Mouse (Mus musculus) embryonic facial prominence, embryonic 14.5 days (tissue): ENCODE measurements at regions not wholly inside any gene's neighbourhood (a gene's known extent, or its start where the extent isn't known, plus 50 kb on each side); places are given as distances from the start of the nearest gene placed in this dataset.

ENCODE experiments used
- ATAC-seq: fragments of 200-750 bp; cut with Nextera tagmentation; 2 replicates; pipeline ENCODE4 v1.8.0; 2017; ENCODE audit warnings: low read depth, moderate number of reproducible peaks, moderate TSS enrichment
- DNase-seq: peaks from one replicate; pipeline ENCODE4 v3.0.0-alpha.2; 2015; ENCODE audit warnings: low spot score
- H3K27ac ChIP-seq: fragments of 300-500 bp; sonication (generic); replicated peaks from 2 replicates; pipeline ENCODE4 v1.5.1; 2014; ENCODE audit warnings: low read depth, mild to moderate bottlenecking, low read length, moderate library complexity
- H3K27me3 ChIP-seq: fragments of 300-500 bp; sonication (generic); replicated peaks from 2 replicates; pipeline ENCODE4 v1.6.1; 2014; ENCODE audit warnings: low read length; ENCODE audit not compliant: control insufficient read depth, insufficient read depth
- H3K36me3 ChIP-seq: fragments of 300-500 bp; sonication (generic); 2 replicates; pipeline ENCODE4 v1.6.1; 2014; ENCODE audit warnings: low read length, mixed read lengths; ENCODE audit not compliant: control insufficient read depth, insufficient read depth
- H3K4me1 ChIP-seq: fragments of 300-500 bp; sonication (generic); 2 replicates; pipeline ENCODE4 v1.6.1; 2014; ENCODE audit warnings: antibody characterized with exemption, low read length; ENCODE audit not compliant: control insufficient read depth, insufficient read depth
- H3K4me2 ChIP-seq: fragments of 300-500 bp; sonication (generic); 2 replicates; pipeline ENCODE4 v1.6.1; 2014; ENCODE audit warnings: low read depth, mild to moderate bottlenecking, low read length, moderate library complexity, mixed read lengths
- H3K4me3 ChIP-seq: fragments of 300-500 bp; sonication (generic); 2 replicates; pipeline ENCODE4 v1.5.1; 2014; ENCODE audit warnings: low read depth, mild to moderate bottlenecking, low read length
- H3K9ac ChIP-seq: fragments of 300-500 bp; sonication (generic); 2 replicates; pipeline ENCODE4 v1.6.1; 2014; ENCODE audit warnings: low read depth, mild to moderate bottlenecking, low read length, moderate library complexity, mixed read lengths
- H3K9me3 ChIP-seq: fragments of 300-500 bp; sonication (generic); 2 replicates; pipeline ENCODE4 v1.6.1; 2016; ENCODE audit warnings: low read length; ENCODE audit not compliant: control insufficient read depth
- WGBS: fragments of 180-500 bp; shearing (Covaris S2); extraction: QIAGEN DNeasy Blood & Tissue Kit; methylation state at CpG from one replicate; pipeline ENCODE4 v1.1.7; 2014; 5-methylcytosine and 5-hydroxymethylcytosine counted together

DNA sequence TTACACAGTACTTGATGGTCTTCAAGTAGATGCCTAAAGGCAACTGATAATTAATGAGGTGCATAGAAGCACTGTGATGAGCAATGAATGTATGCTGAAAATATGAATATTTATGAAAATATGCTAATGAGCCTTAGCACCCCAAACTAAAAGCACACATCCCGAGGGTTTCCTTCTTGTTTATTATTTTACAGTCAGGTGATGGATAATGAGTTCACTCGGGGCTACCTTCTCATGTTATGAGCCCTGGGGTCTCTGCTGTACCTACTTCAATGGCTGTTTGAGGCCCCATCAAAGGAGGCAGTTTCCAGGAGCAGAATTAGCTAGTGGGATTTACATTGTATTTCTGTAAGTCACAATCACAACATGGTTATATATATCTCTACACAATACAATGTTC is 371.6 kb downstream of the Gpam start:
- H3K4me2 ChIP-seq = no peak overlapping the region
- no peaks in the 10 kb centered on the region for H3K36me3 ChIP-seq
- 55% methylated on average over 2 of the region's 2 CpGs for WGBS
- no peak for ATAC-seq
- no peaks in the 10 kb centered on the region for H3K27me3 ChIP-seq
- DNase-seq = no peak
- no peak overlapping the region for H3K4me3 ChIP-seq
- no peaks in the 10 kb centered on the region for H3K4me1 ChIP-seq
- no peak overlapping the region for H3K27ac ChIP-seq
- no peaks in the 10 kb centered on the region for H3K9me3 ChIP-seq
- H3K9ac ChIP-seq = no peak overlapping the region

DNA sequence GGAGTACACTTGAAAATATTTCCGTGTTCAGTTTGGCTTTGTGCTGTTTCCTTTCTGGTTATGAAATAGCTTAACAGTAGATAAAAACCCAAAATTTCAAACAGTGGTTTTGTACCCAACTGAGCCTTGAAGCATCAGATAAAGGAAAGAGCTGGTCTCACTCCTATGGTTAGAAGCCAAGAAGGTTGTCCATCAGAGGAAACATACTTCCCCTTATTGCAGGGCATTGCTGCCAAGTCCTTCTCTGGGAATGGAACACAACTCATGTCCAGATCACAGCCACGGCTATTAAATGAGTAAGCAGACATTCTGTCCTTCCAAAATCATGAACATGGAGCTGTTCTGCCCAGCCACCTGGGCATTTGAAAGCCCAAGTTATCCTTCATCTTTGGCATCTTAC is 393.1 kb downstream of the Gpam start:
- Histone ChIP-seq H3K9me3 (no peaks in the 10 kb centered on the region), H3K4me3 (no peak overlapping the region), H3K4me2 (no peak overlapping the region), H3K36me3 (no peaks in the 10 kb centered on the region), H3K27me3 (no peaks in the 10 kb centered on the region), H3K9ac (no peak overlapping the region), H3K27ac (no peak overlapping the region), H3K4me1 (no peaks in the 10 kb centered on the region)
- no peak for DNase-seq
- 80% methylated on average over 2 of the region's 2 CpGs for WGBS
- ATAC-seq = no peak

DNA sequence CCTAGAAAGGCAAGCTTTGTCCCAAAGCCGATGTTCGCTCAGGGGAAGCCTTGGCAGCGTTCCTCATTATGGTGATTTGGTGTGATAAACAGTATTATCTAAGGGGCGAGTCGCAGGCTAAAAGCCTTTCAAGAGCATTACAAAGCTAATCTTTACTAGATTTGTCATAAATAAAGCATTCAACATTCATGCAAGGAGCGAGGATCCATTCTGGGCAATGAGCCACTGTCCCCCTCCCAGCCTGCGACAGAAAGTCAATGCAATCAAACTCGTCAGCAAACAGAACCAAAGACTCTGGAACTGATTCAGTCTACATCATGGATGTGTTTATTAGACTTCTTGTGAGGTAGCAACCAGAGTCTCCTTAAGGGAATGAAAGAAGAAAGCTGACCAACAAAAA is 395.3 kb downstream of the Gpam start:
- no peak overlapping the region for H3K27ac ChIP-seq
- no peaks in the 10 kb centered on the region for H3K9me3 ChIP-seq
- no peak overlapping the region for H3K4me3 ChIP-seq
- H3K9ac ChIP-seq = no peak overlapping the region
- H3K27me3 ChIP-seq = no peaks in the 10 kb centered on the region
- no peaks in the 10 kb centered on the region for H3K4me1 ChIP-seq
- no peak overlapping the region for H3K4me2 ChIP-seq
- ATAC-seq (no peak), DNase-seq (no peak)
- no peaks in the 10 kb centered on the region for H3K36me3 ChIP-seq
- 81% methylated on average over 8 of the region's 8 CpGs for WGBS

DNA sequence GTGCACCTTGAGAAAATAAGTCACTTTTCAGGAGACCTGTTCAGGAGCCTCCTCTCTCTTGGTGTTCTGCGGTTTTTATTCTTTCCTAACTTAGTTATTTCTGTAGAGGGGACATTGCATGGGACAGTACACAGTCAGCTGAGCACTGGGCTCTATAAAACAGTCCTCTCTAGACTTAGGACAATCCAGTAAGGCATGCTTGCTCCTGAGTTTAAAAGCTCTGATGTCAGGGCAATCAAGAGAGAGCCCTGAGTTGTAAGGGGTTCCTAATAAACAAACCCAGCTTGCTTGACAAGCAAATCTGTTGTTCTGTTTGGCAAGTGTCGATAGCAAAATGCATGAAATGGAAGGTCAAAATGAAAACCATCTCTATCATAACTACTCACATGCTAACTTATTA is 395.7 kb downstream of the Gpam start:
- H3K27me3 ChIP-seq = no peaks in the 10 kb centered on the region
- WGBS = 85% methylated on average over 2 of the region's 2 CpGs
- H3K9ac ChIP-seq = no peak overlapping the region
- H3K36me3 ChIP-seq = no peaks in the 10 kb centered on the region
- no peaks in the 10 kb centered on the region for H3K4me1 ChIP-seq
- H3K9me3 ChIP-seq = no peaks in the 10 kb centered on the region
- H3K4me2 ChIP-seq = no peak overlapping the region
- H3K4me3 ChIP-seq = no peak overlapping the region
- H3K27ac ChIP-seq = no peak overlapping the region
- ATAC-seq = no peak
- DNase-seq = no peak

DNA sequence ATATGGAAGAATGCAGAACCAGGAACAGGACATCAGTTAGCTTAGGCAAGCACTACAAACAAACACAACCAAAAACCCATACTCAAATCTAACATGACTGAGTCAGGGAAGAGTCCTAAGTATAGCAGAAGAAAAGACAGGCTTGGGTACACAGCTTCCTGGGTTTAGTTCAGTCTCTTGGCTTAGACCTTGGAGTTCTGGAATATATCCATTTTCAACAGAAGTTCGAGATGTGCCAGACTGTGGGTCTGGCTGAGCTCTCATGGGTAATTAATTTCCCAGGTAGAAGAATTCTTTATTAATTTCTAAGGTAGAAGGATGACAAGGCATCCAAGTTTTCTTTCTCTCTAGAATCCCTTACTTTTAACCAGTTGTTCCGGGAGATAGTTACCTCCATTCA is 396.2 kb downstream of the Gpam start:
- WGBS = 92% methylated on average over 2 of the region's 2 CpGs
- ATAC-seq = no peak
- DNase-seq = no peak

DNA sequence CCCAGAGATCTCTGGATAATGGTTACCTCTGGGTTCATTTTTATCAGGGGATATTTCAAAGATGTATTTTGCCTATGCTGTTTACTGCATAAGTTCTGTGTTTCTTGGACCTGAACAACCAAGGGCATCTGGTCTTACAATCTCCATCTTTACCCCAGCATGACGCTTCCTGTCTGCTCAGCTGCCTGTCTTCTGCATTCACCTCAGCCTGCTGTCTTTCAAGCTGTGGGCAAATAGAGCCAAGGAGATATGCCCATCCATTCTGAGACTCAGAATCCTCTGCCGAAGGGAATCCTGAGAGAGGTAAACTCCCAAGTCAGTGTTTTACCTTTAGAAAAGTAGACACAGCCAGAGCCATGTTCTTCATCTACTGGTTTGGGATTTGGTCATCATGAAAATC is 396.7 kb downstream of the Gpam start:
- 84% methylated on average over 2 of the region's 2 CpGs for WGBS
- ATAC-seq (no peak), DNase-seq (no peak)
- Histone ChIP-seq H3K9ac (no peak overlapping the region), H3K4me2 (no peak overlapping the region), H3K9me3 (no peaks in the 10 kb centered on the region), H3K4me3 (no peak overlapping the region), H3K27ac (no peak overlapping the region), H3K27me3 (no peaks in the 10 kb centered on the region), H3K4me1 (no peaks in the 10 kb centered on the region), H3K36me3 (no peaks in the 10 kb centered on the region)

More for the DNA sequence above, 396.2 kb downstream of the Gpam start:
- Histone ChIP-seq H3K27me3 (no peaks in the 10 kb centered on the region), H3K4me1 (no peaks in the 10 kb centered on the region), H3K4me3 (no peak overlapping the region), H3K36me3 (no peaks in the 10 kb centered on the region), H3K27ac (no peak overlapping the region), H3K4me2 (no peak overlapping the region), H3K9me3 (no peaks in the 10 kb centered on the region), H3K9ac (no peak overlapping the region)

DNA sequence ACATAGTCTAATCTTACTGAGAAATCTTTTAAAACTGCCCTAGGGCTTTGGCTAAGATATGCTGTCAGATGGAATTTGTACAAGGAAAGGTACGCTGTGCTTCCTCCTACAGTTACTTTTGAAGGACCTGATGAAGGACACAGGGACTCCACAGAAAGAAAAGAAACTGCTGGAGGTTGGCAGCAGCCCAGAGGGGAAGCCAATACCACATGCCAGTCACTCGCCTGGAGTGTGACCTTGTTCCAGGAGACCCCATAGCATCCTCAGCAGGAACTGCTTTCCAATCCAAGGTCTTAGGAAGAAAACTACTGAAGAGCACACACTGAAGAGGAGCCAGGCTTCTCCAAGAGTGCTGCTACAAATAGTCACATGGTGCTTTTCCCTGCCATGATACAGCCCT is 404.9 kb downstream of the Gpam start:
- no peak overlapping the region for H3K27ac ChIP-seq

DNA sequence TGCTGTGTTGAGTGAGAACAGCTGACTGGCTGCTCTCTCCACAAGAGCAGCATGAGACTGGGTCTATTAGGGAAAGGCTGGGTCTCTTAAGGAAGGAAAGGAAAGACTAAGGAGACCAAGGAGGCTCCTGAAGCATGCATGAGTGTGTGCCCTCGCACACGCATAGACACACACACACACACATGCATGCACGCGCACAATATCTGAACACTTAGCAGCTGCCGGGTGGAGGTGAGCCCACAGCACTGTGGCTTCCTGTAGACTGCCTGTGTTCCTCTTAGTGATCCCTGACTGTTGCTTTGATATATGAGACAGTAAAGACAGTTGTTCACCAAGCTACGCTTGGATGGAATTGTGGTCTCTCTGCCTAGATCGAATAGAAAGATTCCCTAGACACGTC is 429.6 kb downstream of the Gpam start:
- Histone ChIP-seq H3K9ac (no peak overlapping the region), H3K36me3 (no peaks in the 10 kb centered on the region), H3K4me1 (no peaks in the 10 kb centered on the region), H3K4me2 (no peak overlapping the region), H3K27ac (no peak overlapping the region), H3K27me3 (no peaks in the 10 kb centered on the region; the same call in 1 of the 2 replicates), H3K4me3 (no peak overlapping the region), H3K9me3 (no peaks in the 10 kb centered on the region)
- no peak for DNase-seq
- WGBS = 82% methylated on average over 8 of the region's 8 CpGs
- no peak for ATAC-seq

More for the DNA sequence above, 404.9 kb downstream of the Gpam start:
- Histone ChIP-seq H3K36me3 (no peaks in the 10 kb centered on the region), H3K27me3 (no peaks in the 10 kb centered on the region), H3K9me3 (no peaks in the 10 kb centered on the region), H3K9ac (no peak overlapping the region), H3K4me3 (no peak overlapping the region), H3K4me2 (no peak overlapping the region), H3K4me1 (no peaks in the 10 kb centered on the region)
- DNase-seq = no peak
- 46% methylated on average over 2 of the region's 2 CpGs for WGBS
- no peak for ATAC-seq

DNA sequence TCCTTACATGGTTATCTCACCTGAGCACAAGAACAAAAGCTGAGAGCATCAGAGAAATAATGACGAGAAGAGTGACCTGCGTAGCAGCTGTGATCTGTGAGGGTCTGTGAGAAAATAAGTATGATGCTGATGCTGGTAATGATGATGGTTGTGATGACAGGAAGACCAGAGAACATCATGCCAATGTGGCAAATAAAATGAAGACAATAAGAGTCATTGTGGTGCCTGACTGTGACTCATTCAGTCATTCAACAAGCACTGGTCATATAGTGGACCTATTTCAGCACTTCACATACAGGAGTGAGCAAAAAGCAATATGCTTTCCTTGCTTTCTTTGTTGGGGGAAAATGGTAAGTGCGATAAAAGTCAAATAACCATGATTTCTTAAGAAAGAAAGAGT is 433.3 kb downstream of the Gpam start:
- Histone ChIP-seq H3K4me3 (no peak overlapping the region), H3K36me3 (no peaks in the 10 kb centered on the region), H3K9ac (no peak overlapping the region), H3K4me1 (no peaks in the 10 kb centered on the region), H3K27me3 (no peaks in the 10 kb centered on the region; the same call in 1 of the 2 replicates), H3K27ac (no peak overlapping the region), H3K9me3 (no peaks in the 10 kb centered on the region), H3K4me2 (no peak overlapping the region)
- WGBS = 92% methylated on average over 3 of the region's 3 CpGs
- ATAC-seq (no peak), DNase-seq (no peak)
